Comparison of ENCODE assay signal across 7 mouse cellular contexts in genomic region chr6:126164781-126165180, GRCm38 (mm10). TPM values are rescaled to one million over a fixed set of nuclear protein-coding genes. Genes with fewer than 3 reads are reported as not detected.
DNase-seq lines count a peak whose midpoint lies in the region; ATAC-seq and TF ChIP-seq lines count a peak whose summit lies in the region.

No protein-coding gene starts in this region.

- peak; percentile 53 for ATAC-seq in forebrain, embryonic 15.5 days (replicated peaks)
- ATAC-seq in hindbrain, embryonic 16.5 days, result no peak; the same call in 1 of the 2 replicates

- H3K9me3 ChIP-seq in ES-Bruce4 (replicated peaks; ENCODE audit: control insufficient read depth, insufficient read depth, low read length, poor library complexity, severe bottlenecking), result no peaks in the 10 kb centered on the region
- H3K9me3 ChIP-seq in forebrain, embryonic 15.5 days, result no peaks in the 10 kb centered on the region
- no peaks in the 10 kb centered on the region for H3K9me3 ChIP-seq in hindbrain, embryonic 16.5 days (ENCODE audit: control insufficient read depth, low read length)

- no peaks in the 10 kb centered on the region for H3K36me3 ChIP-seq in ES-Bruce4 (ENCODE audit: control insufficient read depth, insufficient read depth, low read length, poor library complexity, severe bottlenecking)
- no peaks in the 10 kb centered on the region for H3K36me3 ChIP-seq in forebrain, embryonic 15.5 days
- no peaks in the 10 kb centered on the region for H3K36me3 ChIP-seq in hindbrain, embryonic 16.5 days (ENCODE audit: control insufficient read depth, insufficient read depth, low read length)

- under 1% methylated on average over 27 of the region's 27 CpGs for WGBS in forebrain, embryonic 15.5 days
- WGBS in hindbrain, embryonic 16.5 days, result 0% methylated on average over 27 of the region's 27 CpGs

- no peak for TF ChIP-seq EP300 in ES-Bruce4 (IDR thresholded peaks at IDR 0.05; ENCODE audit: insufficient read depth, low read depth, low read length)

- peak overlapping the region; percentile 60 for H3K4me2 ChIP-seq in forebrain, embryonic 15.5 days (replicated peaks)
- peak overlapping the region; percentile 56 for H3K4me2 ChIP-seq in hindbrain, embryonic 16.5 days (ENCODE audit: low read length)

- no peak overlapping the region for H3K9ac ChIP-seq in ES-Bruce4 (ENCODE audit: low read depth, poor library complexity, severe bottlenecking)
- no peak overlapping the region for H3K9ac ChIP-seq in forebrain, embryonic 15.5 days (replicated peaks)
- H3K9ac ChIP-seq in hindbrain, embryonic 16.5 days (ENCODE audit: low read depth, low read length), result no peak overlapping the region; the same call in 1 of the 2 replicates

- TF ChIP-seq CTCF in ES-Bruce4 (IDR thresholded peaks at IDR 0.05; ENCODE audit: low read depth, low read length), result no peak
- TF ChIP-seq CTCF in brain, embryonic 14.5 days (IDR thresholded peaks at IDR 0.05; ENCODE audit: borderline replicate concordance, extremely low read depth, insufficient read depth, insufficient read length), result no peak

- H3K27ac ChIP-seq in ES-Bruce4 (ENCODE audit: insufficient read depth, low read length), result no peak overlapping the region
- no peak overlapping the region for H3K27ac ChIP-seq in forebrain, embryonic 15.5 days (replicated peaks)
- H3K27ac ChIP-seq in hindbrain, embryonic 16.5 days (ENCODE audit: low read depth, low read length), result no peak overlapping the region

- no peak for TF ChIP-seq POLR2A in ES-Bruce4 (IDR thresholded peaks at IDR 0.05; ENCODE audit: insufficient read depth, low read length)
- no peak for TF ChIP-seq POLR2A in brain, embryonic 14.5 days (IDR thresholded peaks at IDR 0.05; ENCODE audit: borderline replicate concordance, extremely low read depth, insufficient read depth, insufficient read length, poor library complexity, severe bottlenecking)

- peak overlapping the region; percentile 37; the same call in 1 of the 2 replicates for H3K4me3 ChIP-seq in ES-Bruce4 (ENCODE audit: low read depth, low read length)
- H3K4me3 ChIP-seq in forebrain, embryonic 15.5 days, result peak overlapping the region; percentile 38
- H3K4me3 ChIP-seq in hindbrain, embryonic 16.5 days (ENCODE audit: low read length), result peak overlapping the region; percentile 37

- no peaks in the 10 kb centered on the region for H3K4me1 ChIP-seq in ES-Bruce4 (ENCODE audit: control insufficient read depth, insufficient read depth, low read length)
- H3K4me1 ChIP-seq in forebrain, embryonic 15.5 days, result peaks cover 44% of the 10 kb centered on the region
- H3K4me1 ChIP-seq in hindbrain, embryonic 16.5 days (ENCODE audit: control insufficient read depth, insufficient read depth, low read depth, low read length), result peaks cover 33% of the 10 kb centered on the region

- DNase-seq in brain, embryonic 14.5 days (ENCODE audit: low read depth), result peak; percentile 76
- peak; percentile 35 for DNase-seq in lung, postnatal 10 days
- DNase-seq in right cerebral cortex, adult 2 months (ENCODE audit: low spot score in 2 of 2), result no peak
- no peak for DNase-seq in urinary bladder, postnatal 4 days (ENCODE audit: low spot score in 2 of 2)

- H3K27me3 ChIP-seq in ES-Bruce4 (ENCODE audit: control insufficient read depth, insufficient read depth, low read length, poor library complexity, severe bottlenecking), result peaks cover 4% of the 10 kb centered on the region
- H3K27me3 ChIP-seq in forebrain, embryonic 15.5 days, result peaks cover 51% of the 10 kb centered on the region
- H3K27me3 ChIP-seq in hindbrain, embryonic 16.5 days (replicated peaks; ENCODE audit: control insufficient read depth, insufficient read depth, low read length), result peaks cover 34% of the 10 kb centered on the region

RNA-seq across cellular contexts. Expression of gene Ntf3, which starts 1.9 kb away (rescaled TPM):
- 0.50 and 0.72 TPM in 2 replicates for polyA plus RNA-seq in ES-Bruce4 (2011; ENCODE audit: insufficient read depth, insufficient read length, low read depth, missing spikeins)
- polyA plus RNA-seq in brain, embryonic 14.5 days (2012; rRNA removed), result 1.3 and 2.2 TPM in 2 replicates
- 5.0 and 7.0 TPM in 2 replicates for polyA plus RNA-seq in forebrain, embryonic 15.5 days (2015; fragmentation: Nextera tagmentation; extraction: Ambion mirVana)
- polyA plus RNA-seq in hindbrain, embryonic 16.5 days (2015; fragmentation: Nextera tagmentation; extraction: Ambion mirVana), result 5.2 and 5.5 TPM in 2 replicates

Comparison
In these comparisons a context has a peak if more than half of its experiments do, and no peak if none do; other contexts are left out.
1. DNase-seq: peak in brain, embryonic 14.5 days (single experiment) and lung, postnatal 10 days (single experiment); none in right cerebral cortex, adult 2 months (0 of 2) and urinary bladder, postnatal 4 days (0 of 2).
2. Peak in every context shown above with its lines, with median percentiles within 50 percentile points of each other: H3K4me3 ChIP-seq.